Mouse (Mus musculus): ENCODE results near the gene Ranbp1. TPM values are rescaled to one million over a fixed set of nuclear protein-coding genes. Genes with fewer than 3 reads are reported as not detected.

Ranbp1 gene
- total and polyA plus RNA-seq, 3 experiments = 605 to 1,263 (median 1,124) TPM

DNA sequence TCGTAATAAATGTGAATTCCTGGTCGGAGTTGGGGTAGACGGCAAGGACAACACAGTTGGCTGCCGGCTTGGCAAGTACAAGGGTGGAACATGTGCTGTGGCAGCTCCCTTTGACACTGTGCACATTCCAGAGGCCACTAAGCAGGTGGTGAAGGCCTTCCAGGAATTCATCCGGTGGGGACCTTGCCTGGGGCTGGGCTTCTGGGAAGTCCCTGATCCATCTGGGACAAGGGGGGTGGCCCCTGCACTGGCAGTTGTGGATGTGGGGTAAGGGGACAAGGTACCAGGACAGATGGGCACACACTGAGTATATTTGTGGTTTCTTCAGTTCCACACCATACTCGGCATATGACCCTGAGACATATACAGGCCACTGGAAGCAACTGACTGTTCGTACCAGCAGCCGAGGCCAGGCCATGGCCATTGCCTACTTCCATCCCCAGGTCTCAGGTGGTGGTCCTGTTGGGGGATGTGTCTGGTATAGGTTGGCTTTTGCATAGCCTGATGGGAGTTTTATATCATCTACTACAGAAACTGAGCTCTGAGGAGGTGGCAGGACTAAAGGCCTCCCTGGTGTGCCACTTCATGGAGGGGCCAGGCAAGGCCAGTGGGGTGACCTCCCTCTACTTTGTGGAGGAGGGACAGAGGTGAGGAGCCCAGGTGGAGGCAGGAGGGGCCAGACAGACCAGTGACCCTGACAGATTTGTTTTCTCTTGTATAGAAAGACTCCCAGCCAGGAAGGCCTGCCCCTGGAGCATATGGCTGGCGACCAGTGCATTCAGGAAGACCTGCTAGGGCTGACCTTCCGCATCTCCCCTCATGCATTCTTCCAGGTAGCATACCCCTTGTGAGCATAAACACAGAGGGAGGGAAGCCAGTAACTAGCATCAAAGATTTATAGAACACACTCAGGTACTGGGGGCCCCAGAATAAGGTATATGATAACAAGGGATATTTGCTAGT is 2.6 kb upstream of the Ranbp1 start:
- no peaks in the 10 kb centered on the region for H3K27me3 ChIP-seq (replicated peaks)

DNA sequence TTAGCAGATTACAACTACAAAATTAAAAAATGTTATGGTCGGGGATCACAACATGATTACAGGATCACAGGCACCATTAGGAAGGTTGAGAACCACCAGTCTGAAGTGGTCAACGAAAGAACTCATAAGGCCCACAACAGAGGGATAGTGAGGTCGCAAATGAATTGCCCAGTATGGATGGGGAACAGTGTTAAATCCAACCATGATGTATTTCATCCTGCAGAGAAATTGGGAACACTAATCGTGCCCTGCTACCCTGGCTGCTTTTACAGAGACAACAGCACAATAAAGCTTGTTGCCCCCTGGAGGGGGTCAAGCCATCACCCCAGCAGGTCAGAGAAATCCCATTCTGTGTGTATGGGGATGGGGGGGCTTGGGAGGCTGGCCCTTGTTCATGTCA is 1.7 kb upstream of the Ranbp1 start:
- Histone ChIP-seq H3K9ac (ENCODE audit: insufficient read depth, low read depth) (peak overlapping the region; percentile 93), H3K27ac (ENCODE audit: insufficient read depth, low read depth) (no peak overlapping the region), H3K36me3 (replicated peaks in 1 of 2; ENCODE audit: control insufficient read depth in 1 of 2, insufficient read depth in 1 of 2, low read length in 1 of 2) (peaks cover 60 to 73% of the 10 kb centered on the region in 2 experiments), H3K4me2 (ENCODE audit: insufficient read depth, low read depth, poor library complexity, severe bottlenecking) (peak overlapping the region; percentile 94), H3K27me3 (replicated peaks) (no peaks in the 10 kb centered on the region), H3K4me3 (replicated peaks in 1 of 3; ENCODE audit: low read depth in 2 of 3, low read length in 2 of 3, poor library complexity in 1 of 3) (peak overlapping the region; percentile 76 to 84 (median 78)), H3K9me3 (replicated peaks; ENCODE audit: low read length) (no peaks in the 10 kb centered on the region), H3K79me2 (replicated peaks; ENCODE audit: control insufficient read depth, extremely low read depth, insufficient read depth, poor library complexity, severe bottlenecking) (peaks cover 55% of the 10 kb centered on the region), H3K4me1 (ENCODE audit: control insufficient read depth in 1 of 2, insufficient read depth in 2 of 2) (peaks cover 16 to 44% of the 10 kb centered on the region in 2 experiments)
- dilution Hi-C loops (cut with MboI; ENCODE audit: extremely low pct_ligation_motif_present, extremely low pct_unique_long_range_greater_than_20kb, low sequenced_read_pairs) = no loop called here
- no peak for TF ChIP-seq MAZ (IDR thresholded peaks at IDR 0.05; ENCODE audit: low read depth, low read length)
- TF ChIP-seq E2F4 (IDR thresholded peaks at IDR 0.05; ENCODE audit: insufficient replicate concordance, low read depth, low read length) = no peak
- no peak for TF ChIP-seq NRF1 (IDR thresholded peaks at IDR 0.05; ENCODE audit: low read depth, low read length)
- no peak for TF ChIP-seq KAT2A (IDR thresholded peaks at IDR 0.05; ENCODE audit: insufficient replicate concordance, low read length)
- TF ChIP-seq MXI1 (IDR thresholded peaks at IDR 0.05; ENCODE audit: low read depth, low read length) = no peak
- no peak for TF ChIP-seq RAD21 (IDR thresholded peaks at IDR 0.05; ENCODE audit: low read depth, low read length)
- TF ChIP-seq MYC (IDR thresholded peaks at IDR 0.05; ENCODE audit: low read depth, low read length) = no peak
- TF ChIP-seq POLR2AphosphoS2 (IDR thresholded peaks at IDR 0.05; ENCODE audit: low read depth, low read length) = peak; percentile 73
- no peak for DNase-seq (ENCODE audit: extremely low read depth)
- in situ Hi-C loops (cut with MboI; ENCODE audit: low pct_ligation_motif_present, low pct_unique_long_range_greater_than_20kb, low sequenced_read_pairs) = loop anchor here (5.0 kb wide), 1 partner anchor 37 kb away; the partner anchor contains the start of gene Dgcr8

More for the DNA sequence above, 2.6 kb upstream of the Ranbp1 start:
- Histone ChIP-seq H3K36me3 (replicated peaks in 1 of 2; ENCODE audit: control insufficient read depth in 1 of 2, insufficient read depth in 1 of 2, low read length in 1 of 2) (peaks cover 59 to 73% of the 10 kb centered on the region in 2 experiments), H3K9ac (ENCODE audit: insufficient read depth, low read depth) (peak overlapping the region; percentile 93), H3K9me3 (replicated peaks; ENCODE audit: low read length) (no peaks in the 10 kb centered on the region), H3K27ac (ENCODE audit: insufficient read depth, low read depth) (no peak overlapping the region), H3K4me1 (ENCODE audit: control insufficient read depth in 1 of 2, insufficient read depth in 2 of 2) (peaks cover 11 to 35% of the 10 kb centered on the region in 2 experiments), H3K79me2 (replicated peaks; ENCODE audit: control insufficient read depth, extremely low read depth, insufficient read depth, poor library complexity, severe bottlenecking) (peaks cover 46% of the 10 kb centered on the region), H3K4me3 (replicated peaks in 1 of 3; ENCODE audit: low read depth in 2 of 3, low read length in 2 of 3, poor library complexity in 1 of 3) (peak overlapping the region in 2 of 3 experiments; percentile 19 to 78), H3K4me2 (ENCODE audit: insufficient read depth, low read depth, poor library complexity, severe bottlenecking) (peak overlapping the region; percentile 94; the same call in 1 of the 2 replicates)
- in situ Hi-C loops (cut with MboI; ENCODE audit: low pct_ligation_motif_present, low pct_unique_long_range_greater_than_20kb, low sequenced_read_pairs) (loop anchor here (5.0 kb wide), 1 partner anchor 36 kb away; the partner anchor contains the start of gene Dgcr8), dilution Hi-C loops (cut with MboI; ENCODE audit: extremely low pct_ligation_motif_present, extremely low pct_unique_long_range_greater_than_20kb, low sequenced_read_pairs) (no loop called here)
- DNase-seq (ENCODE audit: extremely low read depth) = no peak
- TF ChIP-seq POLR2A (IDR thresholded peaks at IDR 0.05; ENCODE audit: low read depth, low read length) = peak; percentile 41; the same call in 1 of the 2 replicates
- TF ChIP-seq ZMIZ1 (IDR thresholded peaks at IDR 0.05; ENCODE audit: low read depth, low read length) = 0 out of 2 replicates have a peak, but pooled peaks have one; percentile 54
- TF ChIP-seq SMC3 (IDR thresholded peaks at IDR 0.05; ENCODE audit: low read depth, low read length) = no peak
- no peak for TF ChIP-seq NELFE (IDR thresholded peaks at IDR 0.05; ENCODE audit: low read depth, low read length)
- no peak for TF ChIP-seq RCOR1 (conservative IDR thresholded peaks at IDR 0.05; ENCODE audit: low read depth, low read length)
- TF ChIP-seq MYC (IDR thresholded peaks at IDR 0.05; ENCODE audit: low read depth, low read length) = no peak
- 0 out of 2 replicates have a peak, but pooled peaks have one; percentile 23 for TF ChIP-seq CHD2 (IDR thresholded peaks at IDR 0.05; ENCODE audit: low read length)
- no peak for TF ChIP-seq TCF12 (IDR thresholded peaks at IDR 0.05; ENCODE audit: low read depth, low read length)
- no peak for TF ChIP-seq USF1 (IDR thresholded peaks at IDR 0.05; ENCODE audit: low read depth, low read length)
- TF ChIP-seq PAX5 (IDR thresholded peaks at IDR 0.05; ENCODE audit: low read length) = no peak
- TF ChIP-seq HCFC1 (IDR thresholded peaks at IDR 0.05; ENCODE audit: low read depth, low read length) = no peak
- no peak for TF ChIP-seq JUN (IDR thresholded peaks at IDR 0.05; ENCODE audit: insufficient read depth, low read depth, low read length)
- TF ChIP-seq SIN3A (IDR thresholded peaks at IDR 0.05; ENCODE audit: low read length) = 0 out of 2 replicates have a peak, but pooled peaks have one; percentile 9
- TF ChIP-seq GABPA (IDR thresholded peaks at IDR 0.05; ENCODE audit: insufficient replicate concordance, low read depth, low read length) = no peak
- no peak for TF ChIP-seq JUND (conservative IDR thresholded peaks at IDR 0.05; ENCODE audit: low read depth, low read length)
